Mouse (Mus musculus) hindbrain, embryonic 11.5 days (tissue): ENCODE results near the gene Saa1. TPM values are rescaled to one million over a fixed set of nuclear protein-coding genes. Genes with fewer than 3 reads are reported as not detected.
A peak's percentile ranks its signal among the peaks of the same experiment; 100 is the strongest.

Experiments used
- ATAC-seq: fragments of 200-750 bp; cut with Nextera tagmentation; 2 replicates; pipeline ENCODE4 v1.8.0; 2017; ENCODE audit warnings: mild to moderate bottlenecking, moderate TSS enrichment, moderate library complexity; ENCODE audit not compliant: low FRiP score
- DNase-seq: peaks from one replicate; pipeline ENCODE4 v3.0.0-alpha.2; 2015; ENCODE audit warnings: low spot score
- H3K27ac ChIP-seq: fragments of 300-500 bp; sonication (generic); 2 replicates; pipeline ENCODE4 v1.5.1; 2014; ENCODE audit warnings: mild to moderate bottlenecking, low read depth, low read length
- H3K27me3 ChIP-seq: fragments of 300-500 bp; sonication (generic); 2 replicates; pipeline ENCODE4 v1.6.1; 2014; ENCODE audit warnings: mild to moderate bottlenecking, low read length, moderate library complexity, mixed read lengths; ENCODE audit not compliant: control insufficient read depth, insufficient read depth
- H3K36me3 ChIP-seq: fragments of 300-500 bp; sonication (generic); 2 replicates; pipeline ENCODE4 v1.6.1; 2014; ENCODE audit warnings: mild to moderate bottlenecking, low read length, moderate library complexity, mixed read lengths; ENCODE audit not compliant: control insufficient read depth, insufficient read depth
- H3K4me1 ChIP-seq: fragments of 300-500 bp; sonication (generic); replicated peaks from 2 replicates; pipeline ENCODE4 v1.6.1; 2014; ENCODE audit warnings: low read length, mixed read lengths; ENCODE audit not compliant: control insufficient read depth, insufficient read depth
- H3K4me2 ChIP-seq: fragments of 300-500 bp; sonication (generic); replicated peaks from 2 replicates; pipeline ENCODE4 v1.6.1; 2014; ENCODE audit warnings: mild to moderate bottlenecking, low read depth, low read length
- H3K4me3 ChIP-seq: fragments of 300-500 bp; sonication (generic); 2 replicates; pipeline ENCODE4 v1.5.1; 2014; ENCODE audit warnings: low read depth, low read length
- H3K9ac ChIP-seq: fragments of 300-500 bp; sonication (generic); 2 replicates; pipeline ENCODE4 v1.6.1; 2014; ENCODE audit warnings: low read depth, low read length
- H3K9me3 ChIP-seq: fragments of 300-500 bp; sonication (generic); 2 replicates; pipeline ENCODE4 v1.6.1; 2016; ENCODE audit warnings: low read length; ENCODE audit not compliant: control insufficient read depth
- WGBS: fragments of 180-500 bp; shearing (Covaris S2); extraction: QIAGEN DNeasy Blood & Tissue Kit; methylation state at CpG from one replicate; pipeline ENCODE4 v1.1.7; 2014; 5-methylcytosine and 5-hydroxymethylcytosine counted together
- polyA plus RNA-seq: library from polyadenylated mRNA; unstranded; fragments of >200 nt; fragmentation: Nextera tagmentation; extraction: Ambion mirVana; gene quantifications from 2 replicates; pipeline ENCODE4 v1.2.1, GENCODE M21; 2014

Gene Saa1
- polyA plus RNA-seq, 1 experiment from 2014 or later = not detected

DNA sequence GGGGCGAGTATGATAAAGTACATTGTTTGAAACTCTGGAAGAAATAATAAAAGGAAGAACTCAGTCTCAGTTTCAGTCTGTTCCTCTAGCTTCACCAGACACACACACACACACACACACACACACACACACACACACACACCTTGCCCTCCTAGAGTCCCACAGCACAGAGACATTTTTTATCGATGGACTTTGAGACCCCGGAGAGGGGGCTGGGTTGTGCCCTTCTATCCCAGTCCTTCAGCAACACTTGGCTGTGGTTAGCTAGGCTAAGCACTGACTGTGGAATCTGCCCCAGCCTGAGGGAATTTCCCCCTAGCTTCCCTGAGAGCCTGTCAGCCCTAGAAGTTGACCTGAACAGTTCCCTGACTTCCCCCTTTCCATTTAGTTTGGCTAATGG lies 18.9 kb downstream of the Saa1 start:
- Histone ChIP-seq H3K4me2 (no peak overlapping the region), H3K27me3 (no peaks in the 10 kb centered on the region), H3K4me1 (no peaks in the 10 kb centered on the region), H3K9ac (no peak overlapping the region), H3K4me3 (no peak overlapping the region), H3K9me3 (no peaks in the 10 kb centered on the region), H3K27ac (no peak overlapping the region), H3K36me3 (no peaks in the 10 kb centered on the region)
- ATAC-seq (no peak), DNase-seq (no peak)
- WGBS = 89% methylated on average over 3 of the region's 3 CpGs

DNA sequence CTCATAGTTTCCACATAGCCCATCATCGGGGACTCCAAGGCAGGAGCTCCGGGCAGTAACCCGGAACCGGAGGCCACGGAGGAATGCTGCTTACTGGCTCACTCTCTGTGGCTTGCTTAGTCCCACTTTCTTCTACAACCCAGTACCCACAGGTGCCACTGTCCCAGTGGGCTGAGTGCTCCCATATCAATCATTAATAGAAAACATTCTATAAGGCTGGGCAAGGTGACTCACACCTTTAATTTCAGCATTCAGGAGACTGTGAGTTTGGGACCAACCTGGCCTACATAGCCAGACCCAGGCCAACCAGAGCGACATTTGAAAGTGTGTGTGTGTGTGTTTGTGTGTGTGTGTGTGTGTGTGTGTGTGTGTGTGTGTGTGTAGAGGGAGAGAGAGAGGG lies 19.4 kb downstream of the Saa1 start:
- no peaks in the 10 kb centered on the region for H3K27me3 ChIP-seq
- H3K27ac ChIP-seq = no peak overlapping the region
- WGBS = 95% methylated on average over 6 of the region's 6 CpGs
- no peak overlapping the region for H3K4me2 ChIP-seq
- ATAC-seq (no peak), DNase-seq (no peak)
- no peaks in the 10 kb centered on the region for H3K9me3 ChIP-seq
- no peaks in the 10 kb centered on the region for H3K4me1 ChIP-seq
- no peak overlapping the region for H3K9ac ChIP-seq
- no peak overlapping the region for H3K4me3 ChIP-seq
- no peaks in the 10 kb centered on the region for H3K36me3 ChIP-seq

DNA sequence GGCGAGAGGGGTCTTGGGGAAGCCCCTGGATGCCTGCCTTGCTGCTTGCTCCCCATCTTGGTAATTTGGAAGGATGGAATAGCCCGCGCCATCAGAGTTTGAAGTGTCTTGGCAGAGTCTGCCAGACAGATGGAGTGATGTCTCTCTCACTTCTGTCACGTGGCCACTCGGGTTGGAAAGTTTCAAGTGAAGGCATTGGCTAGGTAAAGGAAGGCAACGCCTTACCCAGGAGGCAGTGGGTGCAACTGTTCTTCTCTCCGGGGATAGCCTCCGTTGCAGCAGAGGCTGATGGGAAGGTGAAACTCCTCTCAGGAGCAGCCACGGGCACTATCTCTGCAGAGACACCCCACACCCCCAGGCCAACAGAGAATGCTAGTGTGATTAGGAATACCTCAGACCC lies 22.3 kb downstream of the Saa1 start:
- no peak for DNase-seq
- no peak for ATAC-seq

DNA sequence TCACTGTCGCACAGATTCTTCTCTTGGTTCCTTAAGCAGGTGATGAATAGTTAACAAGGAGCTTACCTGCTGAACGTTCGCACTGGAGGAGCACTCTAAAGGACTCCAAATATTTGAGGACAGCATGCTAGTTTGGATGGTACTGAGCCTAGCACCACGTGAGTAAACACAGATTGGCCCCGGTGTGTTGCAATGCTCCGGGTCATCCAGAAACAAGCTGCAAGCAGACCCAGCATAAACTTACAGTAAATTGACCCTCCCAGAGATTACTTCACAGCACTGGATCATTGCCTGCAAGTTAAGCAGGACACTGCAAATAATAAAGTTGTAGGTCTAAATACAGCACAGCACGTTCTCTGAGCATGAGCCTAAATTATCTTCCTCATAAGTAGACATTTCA lies 23.3 kb downstream of the Saa1 start:
- no peaks in the 10 kb centered on the region for H3K4me1 ChIP-seq
- no peaks in the 10 kb centered on the region for H3K9me3 ChIP-seq
- H3K4me2 ChIP-seq = no peak overlapping the region
- DNase-seq = no peak
- no peak overlapping the region for H3K4me3 ChIP-seq
- H3K27me3 ChIP-seq = no peaks in the 10 kb centered on the region
- no peak overlapping the region for H3K9ac ChIP-seq
- WGBS = 85% methylated on average over 7 of the region's 7 CpGs
- H3K27ac ChIP-seq = no peak overlapping the region
- no peak for ATAC-seq
- no peaks in the 10 kb centered on the region for H3K36me3 ChIP-seq

More for the DNA sequence above, 22.3 kb downstream of the Saa1 start:
- Histone ChIP-seq H3K27ac (no peak overlapping the region), H3K9ac (no peak overlapping the region), H3K9me3 (no peaks in the 10 kb centered on the region), H3K4me2 (no peak overlapping the region), H3K27me3 (no peaks in the 10 kb centered on the region), H3K36me3 (no peaks in the 10 kb centered on the region), H3K4me1 (no peaks in the 10 kb centered on the region), H3K4me3 (no peak overlapping the region)
- WGBS = 77% methylated on average over 9 of the region's 9 CpGs

DNA sequence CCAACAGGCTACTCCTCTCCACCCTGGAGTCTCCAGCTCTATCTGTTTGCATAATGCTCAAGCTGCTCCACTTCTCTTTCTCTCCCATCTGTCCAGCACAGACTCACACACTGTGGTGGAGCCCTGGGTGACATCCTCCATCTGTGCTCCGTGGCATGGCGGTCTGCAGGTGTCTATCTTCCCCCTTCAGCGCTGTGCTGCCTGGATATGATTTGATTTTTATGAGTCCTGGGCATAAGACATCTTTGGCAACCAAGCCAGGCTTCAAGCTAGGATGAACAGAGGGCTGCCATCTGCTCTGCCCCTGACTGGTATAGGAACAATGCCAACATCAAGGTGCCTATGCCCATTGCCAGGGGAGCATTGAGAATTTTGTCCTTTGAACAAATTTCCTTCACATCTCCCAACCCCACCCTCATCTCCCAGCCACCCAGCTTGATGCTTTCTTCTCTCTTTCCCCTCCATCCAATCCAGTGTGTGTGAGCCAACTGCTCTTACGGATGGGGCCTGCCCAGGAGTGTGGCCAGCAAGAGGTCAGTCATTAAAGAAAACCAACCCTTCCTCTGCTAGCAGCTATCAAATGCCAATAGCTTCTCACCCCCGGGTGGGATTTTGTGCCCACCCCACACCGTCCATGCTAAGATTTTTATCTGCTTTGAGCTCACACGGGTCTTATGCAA lies 24.0 kb downstream of the Saa1 start:
- no peaks in the 10 kb centered on the region for H3K4me1 ChIP-seq
- DNase-seq (no peak), ATAC-seq (no peak)
- no peak overlapping the region for H3K4me2 ChIP-seq
- H3K27me3 ChIP-seq = no peaks in the 10 kb centered on the region
- no peak overlapping the region for H3K27ac ChIP-seq
- WGBS = 84% methylated on average over 7 of the region's 7 CpGs
- H3K36me3 ChIP-seq = no peaks in the 10 kb centered on the region
- no peak overlapping the region for H3K4me3 ChIP-seq
- no peaks in the 10 kb centered on the region for H3K9me3 ChIP-seq
- no peak overlapping the region for H3K9ac ChIP-seq

DNA sequence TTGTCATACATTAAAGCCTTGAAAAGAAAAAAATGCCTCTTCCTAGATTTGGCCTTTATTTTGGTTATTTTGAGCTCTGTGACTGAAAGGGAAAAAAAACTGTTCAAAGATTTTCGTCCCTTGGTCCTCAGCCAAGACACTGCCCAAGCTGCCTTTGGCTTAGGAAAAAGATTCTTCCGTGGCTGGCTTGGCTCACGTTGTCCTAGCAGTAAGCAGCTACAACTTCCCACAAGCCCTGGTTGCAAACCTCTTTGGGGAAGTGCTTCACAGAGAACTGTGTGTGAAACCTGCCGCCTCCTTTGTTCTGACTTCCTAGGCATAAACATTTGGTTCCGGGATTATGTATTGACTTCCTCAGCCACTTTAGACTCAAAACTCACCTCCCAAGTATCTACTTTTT lies 25.9 kb downstream of the Saa1 start:
- Histone ChIP-seq H3K4me3 (no peak overlapping the region), H3K4me1 (no peaks in the 10 kb centered on the region), H3K36me3 (no peaks in the 10 kb centered on the region), H3K9ac (no peak overlapping the region), H3K27ac (no peak overlapping the region), H3K9me3 (no peaks in the 10 kb centered on the region), H3K4me2 (no peak overlapping the region), H3K27me3 (no peaks in the 10 kb centered on the region)
- no peak for DNase-seq
- 68% methylated on average over 5 of the region's 5 CpGs for WGBS
- ATAC-seq = no peak

DNA sequence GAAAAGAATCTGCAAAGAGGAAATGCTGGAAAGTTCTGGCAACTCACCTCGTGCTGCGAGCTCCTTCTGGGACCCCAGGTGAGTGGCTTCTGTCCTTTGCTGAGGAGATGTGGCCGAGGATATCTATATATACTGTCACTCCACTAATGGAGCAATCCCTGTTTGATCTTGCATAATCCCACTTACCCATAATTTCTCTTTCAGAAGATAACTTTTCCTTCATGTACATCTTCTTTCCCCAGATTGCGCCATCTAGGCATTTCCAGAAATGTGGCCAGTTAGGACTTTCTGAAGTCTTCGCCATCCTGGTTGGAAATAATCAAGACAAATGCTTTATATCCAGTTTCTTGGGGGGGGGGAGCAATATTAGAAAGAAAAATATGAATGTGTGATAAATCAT lies 27.2 kb downstream of the Saa1 start, which contains the start of gene Saa3:
TSS of gene Saa3 (minus strand) at position 101 of the 400 bp plus-strand sequence.
- 92% methylated on average over 5 of the region's 5 CpGs for WGBS
- no peaks in the 10 kb centered on the region for H3K27me3 ChIP-seq
- H3K4me3 ChIP-seq = no peak within 1 kb of the TSS
- DNase-seq (no peak), ATAC-seq (no peak)
- H3K4me2 ChIP-seq = no peak within 1 kb of the TSS
- no peaks in the 10 kb centered on the region for H3K36me3 ChIP-seq
- no peak within 1 kb of the TSS for H3K9ac ChIP-seq
- no peaks in the 10 kb centered on the region for H3K9me3 ChIP-seq
- no peak within 1 kb of the TSS for H3K27ac ChIP-seq
- no peaks in the 10 kb centered on the region for H3K4me1 ChIP-seq

DNA sequence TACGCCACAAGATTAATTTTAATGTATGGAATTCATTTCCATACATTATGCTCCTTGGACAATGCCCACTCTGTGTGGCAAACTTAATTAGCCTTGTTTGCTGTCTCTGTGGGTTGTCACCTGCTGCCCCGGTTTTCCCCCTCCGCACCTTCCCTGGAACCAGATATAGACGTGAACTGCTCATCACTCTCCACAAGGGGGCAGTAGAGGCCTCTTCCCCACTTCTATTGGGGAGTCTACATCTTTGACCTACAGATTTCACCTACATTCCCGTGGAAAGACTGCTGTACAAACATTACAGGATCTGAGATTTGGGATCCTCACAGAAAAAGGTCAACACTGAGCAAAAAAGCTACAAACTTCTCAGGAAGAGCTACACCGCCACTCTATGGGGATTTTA lies 28.3 kb downstream of the Saa1 start:
- H3K4me3 ChIP-seq = no peak overlapping the region
- DNase-seq (peak; percentile 71), ATAC-seq (no peak)
- H3K9me3 ChIP-seq = no peaks in the 10 kb centered on the region
- no peaks in the 10 kb centered on the region for H3K27me3 ChIP-seq
- WGBS = 37% methylated on average over 6 of the region's 6 CpGs
- H3K4me2 ChIP-seq = no peak overlapping the region
- no peak overlapping the region for H3K27ac ChIP-seq
- H3K4me1 ChIP-seq = no peaks in the 10 kb centered on the region; the same call in 1 of the 2 replicates
- no peaks in the 10 kb centered on the region for H3K36me3 ChIP-seq
- no peak overlapping the region for H3K9ac ChIP-seq

DNA sequence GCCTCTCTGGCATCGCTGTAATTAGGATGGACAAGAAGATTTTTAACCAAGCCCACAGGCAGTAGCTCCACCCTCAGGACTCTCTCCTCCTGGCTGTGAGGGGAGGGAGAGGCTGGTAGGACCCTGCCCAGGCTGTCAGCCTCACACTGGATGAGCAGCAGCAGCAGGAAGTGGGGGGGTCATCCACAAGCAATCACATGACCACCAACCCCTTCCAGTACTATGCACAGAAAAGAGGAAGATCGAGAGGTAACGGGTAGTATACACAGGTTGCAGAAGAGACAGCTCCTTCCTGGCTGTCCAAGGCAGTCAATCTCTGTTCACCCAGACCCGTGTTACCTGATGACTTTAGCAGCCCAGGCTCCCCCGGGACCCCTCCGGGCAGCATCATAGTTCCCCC lies 30.5 kb downstream of the Saa1 start:
- H3K27ac ChIP-seq = no peak overlapping the region
- no peaks in the 10 kb centered on the region; the same call in 1 of the 2 replicates for H3K4me1 ChIP-seq
- no peaks in the 10 kb centered on the region for H3K36me3 ChIP-seq
- no peak overlapping the region for H3K4me2 ChIP-seq
- ATAC-seq = no peak
- no peak overlapping the region for H3K9ac ChIP-seq
- DNase-seq = no peak
- no peaks in the 10 kb centered on the region for H3K9me3 ChIP-seq
- no peaks in the 10 kb centered on the region for H3K27me3 ChIP-seq
- H3K4me3 ChIP-seq = no peak overlapping the region
- 77% methylated on average over 6 of the region's 6 CpGs for WGBS
